Mouse (Mus musculus) neural tube, embryonic 11.5 days (tissue): Measurements from ENCODE around the gene Mypn. TPM values are rescaled to one million over a fixed set of nuclear protein-coding genes. Genes with fewer than 3 reads are reported as not detected.

Experiments used
- ATAC-seq: fragments of 200-750 bp; cut with Nextera tagmentation; 2 replicates; pipeline ENCODE4 v1.8.0; 2017; ENCODE audit warnings: moderate number of reproducible peaks, mild to moderate bottlenecking, moderate TSS enrichment, moderate library complexity; ENCODE audit not compliant: insufficient read depth, low FRiP score, low TSS enrichment
- DNase-seq: peaks from one replicate; pipeline ENCODE4 v3.0.0-alpha.2; 2015; ENCODE audit warnings: low spot score
- H3K27ac ChIP-seq: fragments of 300-500 bp; sonication (generic); 2 replicates; pipeline ENCODE4 v1.5.1; 2014; ENCODE audit warnings: low read depth, mild to moderate bottlenecking, low read length
- H3K27me3 ChIP-seq: fragments of 300-500 bp; sonication (generic); 2 replicates; pipeline ENCODE4 v1.6.1; 2014; ENCODE audit warnings: mild to moderate bottlenecking, low read length, mixed read lengths; ENCODE audit not compliant: control insufficient read depth, insufficient read depth
- H3K36me3 ChIP-seq: fragments of 300-500 bp; sonication (generic); 2 replicates; pipeline ENCODE4 v1.6.1; 2014; ENCODE audit warnings: mild to moderate bottlenecking, low read length, moderate library complexity, mixed read lengths; ENCODE audit not compliant: control insufficient read depth, insufficient read depth
- H3K4me1 ChIP-seq: fragments of 300-500 bp; sonication (generic); 2 replicates; pipeline ENCODE4 v1.6.1; 2014; ENCODE audit warnings: low read length, mixed read lengths; ENCODE audit not compliant: control insufficient read depth, insufficient read depth
- H3K4me2 ChIP-seq: fragments of 300-500 bp; sonication (generic); 2 replicates; pipeline ENCODE4 v1.6.1; 2014; ENCODE audit warnings: low read depth, mild to moderate bottlenecking, moderate library complexity
- H3K4me3 ChIP-seq: fragments of 300-500 bp; sonication (generic); 2 replicates; pipeline ENCODE4 v1.5.1; 2014; ENCODE audit warnings: low read depth, low read length
- H3K9ac ChIP-seq: fragments of 300-500 bp; sonication (generic); 2 replicates; pipeline ENCODE4 v1.6.1; 2014; ENCODE audit warnings: mild to moderate bottlenecking, low read length
- H3K9me3 ChIP-seq: fragments of 300-500 bp; sonication (generic); 2 replicates; pipeline ENCODE4 v1.6.1; 2016; ENCODE audit warnings: low read length; ENCODE audit not compliant: control insufficient read depth
- WGBS: fragments of 180-500 bp; shearing (Covaris S2); extraction: QIAGEN DNeasy Blood & Tissue Kit; methylation state at CpG from one replicate; pipeline ENCODE4 v1.1.7; 2014; 5-methylcytosine and 5-hydroxymethylcytosine counted together
- polyA plus RNA-seq: library from polyadenylated mRNA; unstranded; fragments of >200 nt; fragmentation: Nextera tagmentation; extraction: Ambion mirVana; gene quantifications from 2 replicates; pipeline ENCODE4 v1.2.1, GENCODE M21; 2014

Gene Mypn
- polyA plus RNA-seq, 1 experiment from 2014 or later, result 0.90 TPM

- H3K4me3 ChIP-seq, result no peak overlapping the region
- no peaks in the 10 kb centered on the region for H3K27me3 ChIP-seq
- H3K27ac ChIP-seq, result no peak overlapping the region
- H3K4me2 ChIP-seq, result no peak overlapping the region
- H3K36me3 ChIP-seq, result no peaks in the 10 kb centered on the region
- H3K9ac ChIP-seq, result no peak overlapping the region
- ATAC-seq, result no peak
- H3K4me1 ChIP-seq, result no peaks in the 10 kb centered on the region
- 85% methylated on average over 6 of the region's 6 CpGs for WGBS
- DNase-seq, result no peak
- no peaks in the 10 kb centered on the region for H3K9me3 ChIP-seq
Measured at GRCm38 (mm10) chr10:63132356-63132755, 71.4 kb downstream of the Mypn start.

- no peaks in the 10 kb centered on the region for H3K27me3 ChIP-seq
- no peak overlapping the region for H3K9ac ChIP-seq
- H3K27ac ChIP-seq, result no peak overlapping the region
- H3K36me3 ChIP-seq, result no peaks in the 10 kb centered on the region
- ATAC-seq (no peak), DNase-seq (no peak)
- 69% methylated on average over 7 of the region's 7 CpGs for WGBS
- no peak overlapping the region for H3K4me2 ChIP-seq
- H3K4me3 ChIP-seq, result no peak overlapping the region
- no peaks in the 10 kb centered on the region for H3K9me3 ChIP-seq
- no peaks in the 10 kb centered on the region for H3K4me1 ChIP-seq
Measured at GRCm38 (mm10) chr10:63130500-63130899, 73.3 kb downstream of the Mypn start.

- H3K27ac ChIP-seq, result no peak overlapping the region
- no peaks in the 10 kb centered on the region for H3K36me3 ChIP-seq
- ATAC-seq (no peak), DNase-seq (no peak)
- H3K27me3 ChIP-seq, result no peaks in the 10 kb centered on the region
- no peak overlapping the region for H3K4me2 ChIP-seq
- WGBS, result 74% methylated on average over 7 of the region's 7 CpGs
- no peak overlapping the region for H3K9ac ChIP-seq
- H3K4me1 ChIP-seq, result no peaks in the 10 kb centered on the region
- H3K9me3 ChIP-seq, result no peaks in the 10 kb centered on the region
- H3K4me3 ChIP-seq, result no peak overlapping the region
Measured at GRCm38 (mm10) chr10:63128256-63128655, 75.5 kb downstream of the Mypn start.

GRCm38 (mm10) chr10:63127156-63127555 lies 76.6 kb downstream of the Mypn start:
- Histone ChIP-seq H3K4me2 (no peak overlapping the region), H3K4me1 (no peaks in the 10 kb centered on the region), H3K9ac (no peak overlapping the region), H3K27me3 (no peaks in the 10 kb centered on the region), H3K27ac (no peak overlapping the region), H3K4me3 (no peak overlapping the region), H3K9me3 (no peaks in the 10 kb centered on the region), H3K36me3 (no peaks in the 10 kb centered on the region)
- no peak for DNase-seq
- 91% methylated on average over 6 of the region's 6 CpGs for WGBS
- ATAC-seq, result no peak

GRCm38 (mm10) chr10:63126116-63126515 lies 77.6 kb downstream of the Mypn start:
- Histone ChIP-seq H3K27me3 (no peaks in the 10 kb centered on the region), H3K9ac (no peak overlapping the region), H3K4me1 (no peaks in the 10 kb centered on the region), H3K9me3 (no peaks in the 10 kb centered on the region), H3K4me2 (no peak overlapping the region), H3K36me3 (no peaks in the 10 kb centered on the region), H3K4me3 (no peak overlapping the region), H3K27ac (no peak overlapping the region)
- ATAC-seq (no peak), DNase-seq (no peak)
- WGBS, result 81% methylated on average over 4 of the region's 4 CpGs

- WGBS, result 35% methylated on average over 11 of the region's 11 CpGs
Measured at GRCm38 (mm10) chr10:63125343-63125742, 78.4 kb downstream of the Mypn start.

GRCm38 (mm10) chr10:63124016-63124415 lies 79.7 kb downstream of the Mypn start:
- Histone ChIP-seq H3K9me3 (no peaks in the 10 kb centered on the region), H3K4me3 (no peak overlapping the region), H3K4me1 (no peaks in the 10 kb centered on the region), H3K27ac (no peak overlapping the region), H3K36me3 (no peaks in the 10 kb centered on the region), H3K27me3 (no peaks in the 10 kb centered on the region), H3K9ac (no peak overlapping the region), H3K4me2 (no peak overlapping the region)
- 89% methylated on average over 10 of the region's 10 CpGs for whole genome bisulfite sequencing
- ATAC-seq (no peak), DNase-seq (no peak)

More at GRCm38 (mm10) chr10:63125343-63125742, 78.4 kb downstream of the Mypn start:
- H3K9ac ChIP-seq, result no peak overlapping the region
- no peaks in the 10 kb centered on the region for H3K27me3 ChIP-seq
- DNase-seq (no peak), ATAC-seq (no peak)
- H3K36me3 ChIP-seq, result no peaks in the 10 kb centered on the region
- H3K4me1 ChIP-seq, result no peaks in the 10 kb centered on the region
- no peak overlapping the region for H3K4me2 ChIP-seq
- no peak overlapping the region for H3K27ac ChIP-seq
- no peak overlapping the region for H3K4me3 ChIP-seq
- no peaks in the 10 kb centered on the region for H3K9me3 ChIP-seq

- ATAC-seq (no peak), DNase-seq (no peak)
- Histone ChIP-seq H3K9ac (no peak overlapping the region), H3K36me3 (no peaks in the 10 kb centered on the region), H3K27me3 (no peaks in the 10 kb centered on the region), H3K27ac (no peak overlapping the region), H3K9me3 (no peaks in the 10 kb centered on the region), H3K4me2 (no peak overlapping the region), H3K4me1 (no peaks in the 10 kb centered on the region), H3K4me3 (no peak overlapping the region)
- 87% methylated on average over 8 of the region's 8 CpGs for WGBS
Measured at GRCm38 (mm10) chr10:63123141-63123540, 80.6 kb downstream of the Mypn start.

- peak; percentile 27 for DNase-seq
- H3K9me3 ChIP-seq, result no peaks in the 10 kb centered on the region
- peak; percentile 73 for ATAC-seq
- H3K4me3 ChIP-seq, result no peak overlapping the region
- no peaks in the 10 kb centered on the region for H3K27me3 ChIP-seq
- H3K9ac ChIP-seq, result no peak overlapping the region
- H3K36me3 ChIP-seq, result no peaks in the 10 kb centered on the region
- no peak overlapping the region for H3K27ac ChIP-seq
- no peaks in the 10 kb centered on the region for H3K4me1 ChIP-seq
- no peak overlapping the region for H3K4me2 ChIP-seq
- WGBS, result 36% methylated on average over 8 of the region's 8 CpGs
Measured at GRCm38 (mm10) chr10:63122516-63122915, 81.2 kb downstream of the Mypn start.
